Comparison of ENCODE assay signal across 7 mouse cellular contexts in genomic region chr2:54085430-54086087, GRCm38 (mm10). TPM values are rescaled to one million over a fixed set of nuclear protein-coding genes. Genes with fewer than 3 reads are reported as not detected.
A peak's percentile ranks its signal among the peaks of the same experiment; 100 is the strongest.
DNase-seq lines count a peak whose midpoint lies in the region; ATAC-seq and TF ChIP-seq lines count a peak whose summit lies in the region.

Gene Rprm (minus strand): TSS chr2:54085552.

- peak within 1 kb of the TSS; percentile 73 for H3K9ac ChIP-seq in heart, embryonic 13.5 days
- H3K9ac ChIP-seq in kidney, postnatal 0 days (ENCODE audit: low read depth, low read length) = peak within 1 kb of the TSS; percentile 52; the same call in 1 of the 2 replicates

- H3K4me3 ChIP-seq in forebrain, embryonic 10.5 days = peak within 1 kb of the TSS; percentile 61
- peak within 1 kb of the TSS; percentile 59 for H3K4me3 ChIP-seq in heart, embryonic 13.5 days
- H3K4me3 ChIP-seq in kidney, postnatal 0 days (replicated peaks; ENCODE audit: low read depth, low read length) = peak within 1 kb of the TSS; percentile 40

- H3K9me3 ChIP-seq in forebrain, embryonic 10.5 days = no peaks in the 10 kb centered on the region
- no peaks in the 10 kb centered on the region for H3K9me3 ChIP-seq in heart, embryonic 13.5 days
- H3K9me3 ChIP-seq in kidney, postnatal 0 days (replicated peaks; ENCODE audit: low read length) = no peaks in the 10 kb centered on the region

- H3K27me3 ChIP-seq in forebrain, embryonic 10.5 days (ENCODE audit: poor library complexity, severe bottlenecking) = peaks cover 50% of the 10 kb centered on the region
- H3K27me3 ChIP-seq in heart, embryonic 13.5 days (replicated peaks) = peaks cover 43% of the 10 kb centered on the region
- H3K27me3 ChIP-seq in kidney, postnatal 0 days (ENCODE audit: insufficient read depth, low read length) = peaks cover 12% of the 10 kb centered on the region
- no peaks in the 10 kb centered on the region for H3K27me3 ChIP-seq in splenic B cell, adult 2 months (ENCODE audit: control insufficient read depth, insufficient read depth, low read length, poor library complexity, severe bottlenecking)

- peak; percentile 58 for ATAC-seq in heart, embryonic 13.5 days (ENCODE audit: extremely low read depth, insufficient number of reproducible peaks, low FRiP score, low TSS enrichment)
- peak; percentile 92 for ATAC-seq in kidney, postnatal 0 days (replicated peaks; ENCODE audit: low FRiP score, low read depth)

- peak within 1 kb of the TSS; percentile 89 for H3K27ac ChIP-seq in forebrain, embryonic 10.5 days
- H3K27ac ChIP-seq in heart, embryonic 13.5 days (replicated peaks) = no peak within 1 kb of the TSS
- H3K27ac ChIP-seq in kidney, postnatal 0 days = peak within 1 kb of the TSS; percentile 34; the same call in 1 of the 2 replicates

- peak within 1 kb of the TSS; percentile 95 for H3K4me2 ChIP-seq in heart, embryonic 13.5 days
- H3K4me2 ChIP-seq in kidney, postnatal 0 days (ENCODE audit: low read length) = peak within 1 kb of the TSS; percentile 75

- peak; percentile 5 for DNase-seq in c-Kit-negative CD71-positive TER-119-positive erythroid progenitor cells, embryonic 14.5 days (ENCODE audit: low read depth, low spot score)
- DNase-seq in forebrain, embryonic 10.5 days (ENCODE audit: extremely low spot score, low spot score) = peak; percentile 92
- DNase-seq in kidney, postnatal 0 days (ENCODE audit: low spot score) = peak; percentile 91
- DNase-seq in liver = peak; percentile 81
- peak; percentile 0 for DNase-seq in naive thymus-derived CD4-positive, alpha-beta T cell, adult 2 months (ENCODE audit: low read depth)
- DNase-seq in splenic B cell, adult 2 months (ENCODE audit: low read depth, low spot score) = peak; percentile 74

- H3K36me3 ChIP-seq in forebrain, embryonic 10.5 days (replicated peaks) = no peaks in the 10 kb centered on the region
- H3K36me3 ChIP-seq in heart, embryonic 13.5 days = no peaks in the 10 kb centered on the region
- H3K36me3 ChIP-seq in kidney, postnatal 0 days (ENCODE audit: insufficient read depth, low read length) = no peaks in the 10 kb centered on the region
- H3K36me3 ChIP-seq in splenic B cell, adult 2 months (ENCODE audit: control insufficient read depth, insufficient read depth, low read length, poor library complexity, severe bottlenecking) = no peaks in the 10 kb centered on the region

- H3K4me1 ChIP-seq in forebrain, embryonic 10.5 days = peaks cover 50% of the 10 kb centered on the region
- peaks cover 18% of the 10 kb centered on the region for H3K4me1 ChIP-seq in heart, embryonic 13.5 days
- H3K4me1 ChIP-seq in kidney, postnatal 0 days (replicated peaks; ENCODE audit: insufficient read depth, low read length) = peaks cover 5% of the 10 kb centered on the region; the same call in 1 of the 2 replicates

- peak; percentile 94 for TF ChIP-seq CTCF in kidney, postnatal 0 days (IDR thresholded peaks at IDR 0.05; ENCODE audit: low read depth)

- WGBS in forebrain, embryonic 10.5 days = 4% methylated on average over 27 of the region's 27 CpGs
- 4% methylated on average over 27 of the region's 27 CpGs for WGBS in heart, embryonic 13.5 days
- 3% methylated on average over 27 of the region's 27 CpGs for WGBS in kidney, postnatal 0 days

RNA-seq across cellular contexts. Expression of gene Rprm, which starts in this region (rescaled TPM):
- 46.6 and 47.1 TPM in 2 replicates for polyA plus RNA-seq in forebrain, embryonic 10.5 days (2016; fragmentation: Nextera tagmentation; extraction: Ambion mirVana)
- polyA plus RNA-seq in heart, embryonic 13.5 days (2015; fragmentation: Nextera tagmentation; extraction: Ambion mirVana) = 1.5 and 1.8 TPM in 2 replicates
- polyA plus RNA-seq in kidney, postnatal 0 days (2015; fragmentation: Nextera tagmentation; extraction: Ambion mirVana) = 72.8 and 74.3 TPM in 2 replicates

Comparison
In these comparisons a context has a peak if more than half of its experiments do, and no peak if none do; other contexts are left out.
1. RNA of gene Rprm (polyA plus RNA-seq): 72.8 to 74.3 TPM in kidney, postnatal 0 days and 46.6 to 47.1 TPM in forebrain, embryonic 10.5 days; 1.5 to 1.8 TPM in heart, embryonic 13.5 days; every median in the first group is over 10 times any median in the second.
2. DNase-seq: peak in every context shown above with its lines; median percentile 92 in forebrain, embryonic 10.5 days; 91 in kidney, postnatal 0 days; 81 in liver; 74 in splenic B cell, adult 2 months; 5 in c-Kit-negative CD71-positive TER-119-positive erythroid progenitor cells, embryonic 14.5 days; 0 in naive thymus-derived CD4-positive, alpha-beta T cell, adult 2 months.
3. Peak in every context shown above with its lines, with median percentiles within 50 percentile points of each other: H3K4me3 ChIP-seq.